Mouse (Mus musculus) ovary, adult 10 weeks (tissue): ENCODE data around the gene Abcb7. TPM values are rescaled to one million over a fixed set of nuclear protein-coding genes. Genes with fewer than 3 reads are reported as not detected.

ENCODE experiments used
- polyA plus RNA-seq: library from polyadenylated mRNA; stranded (reverse); fragments of 350-450 nt; fragmentation: Illumina TruSeq; extraction: RNeasy Lipid Tissue Mini Kit (QIAGEN cat#74804); gene quantifications from one replicate; pipeline ENCODE4 v1.2.3, GENCODE M21; 2014

Gene Abcb7
- 90.4 TPM for polyA plus RNA-seq

GRCm38 (mm10) chrX:104413183-104413983 is at the start of gene Abcb7:
Abcb7 (minus strand) TSS chrX:104413856.

Other genes with a start within 250 kb of the Abcb7 start
- gene Nexmif, start 212.7 kb downstream of the Abcb7 start, polyA plus RNA-seq, result 78.0 TPM
- gene Uprt, start 69.0 kb upstream of the Abcb7 start, polyA plus RNA-seq, result 28.8 TPM